Mouse (Mus musculus) embryonic facial prominence, embryonic 10.5 days (tissue): ENCODE measurements around the gene C1qtnf5. TPM values are rescaled to one million over a fixed set of nuclear protein-coding genes. Genes with fewer than 3 reads are reported as not detected.

Experiments used
- DNase-seq: peaks from one replicate; pipeline ENCODE4 v3.0.0-alpha.2; 2017; ENCODE audit warnings: low spot score
- H3K27ac ChIP-seq: fragments of 300-500 bp; sonication (generic); replicated peaks from 2 replicates; pipeline ENCODE4 v1.5.1; 2016; ENCODE audit warnings: mild to moderate bottlenecking
- H3K27me3 ChIP-seq: fragments of 300-500 bp; sonication (generic); replicated peaks from 2 replicates; pipeline ENCODE4 v1.6.1; 2016; ENCODE audit warnings: low read depth, mild to moderate bottlenecking; ENCODE audit not compliant: poor library complexity, severe bottlenecking
- H3K36me3 ChIP-seq: fragments of 300-500 bp; sonication (generic); replicated peaks from 2 replicates; pipeline ENCODE4 v1.6.1; 2016; ENCODE audit warnings: mild to moderate bottlenecking, moderate library complexity
- H3K4me1 ChIP-seq: fragments of 300-500 bp; sonication (generic); 2 replicates; pipeline ENCODE4 v1.6.1; 2016
- H3K4me3 ChIP-seq: fragments of 300-500 bp; sonication (generic); 2 replicates; pipeline ENCODE4 v1.5.1; 2016; ENCODE audit warnings: mild to moderate bottlenecking, moderate library complexity
- H3K9me3 ChIP-seq: fragments of 300-500 bp; sonication (generic); 2 replicates; pipeline ENCODE4 v1.6.1; 2016; ENCODE audit warnings: mild to moderate bottlenecking
- WGBS: fragments of 180-500 bp; shearing (Covaris S2); methylation state at CpG from one replicate; pipeline ENCODE4 v1.1.7; 2016; 5-methylcytosine and 5-hydroxymethylcytosine counted together
- polyA plus RNA-seq: library from polyadenylated mRNA; unstranded; fragments of >200 nt; fragmentation: Nextera tagmentation; extraction: Ambion mirVana; gene quantifications from 2 replicates; pipeline ENCODE4 v1.2.1, GENCODE M21; 2016

The C1qtnf5 gene
- polyA plus RNA-seq, 1 experiment from 2014 or later, result 0.27 TPM

DNA sequence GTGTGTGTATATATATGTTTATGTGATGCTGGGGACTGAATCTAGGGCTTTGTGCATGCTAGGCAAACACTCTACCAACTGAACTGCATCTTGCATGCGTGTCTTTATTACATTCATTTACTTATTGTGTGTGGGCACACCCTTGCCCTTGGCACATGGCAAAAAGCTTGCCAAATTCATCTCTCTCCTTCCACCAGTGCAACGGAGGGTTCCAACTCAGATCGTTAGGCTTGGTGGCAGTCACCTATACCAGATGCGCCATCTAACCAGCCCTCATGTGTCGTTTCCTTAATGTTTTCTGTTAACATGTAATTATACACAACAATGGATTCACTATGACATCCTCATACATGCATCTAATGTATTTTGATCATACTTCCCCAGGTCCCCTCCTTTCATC, 24.8 kb upstream of the C1qtnf5 start:
- no peak overlapping the region for H3K27ac ChIP-seq
- no peak overlapping the region for H3K4me3 ChIP-seq
- DNase-seq, result no peak
- no peaks in the 10 kb centered on the region for H3K9me3 ChIP-seq
- peaks cover 87% of the 10 kb centered on the region for H3K27me3 ChIP-seq
- H3K4me1 ChIP-seq, result peaks cover 55% of the 10 kb centered on the region
- no peaks in the 10 kb centered on the region for H3K36me3 ChIP-seq
- 93% methylated on average over 5 of the region's 5 CpGs for WGBS

DNA sequence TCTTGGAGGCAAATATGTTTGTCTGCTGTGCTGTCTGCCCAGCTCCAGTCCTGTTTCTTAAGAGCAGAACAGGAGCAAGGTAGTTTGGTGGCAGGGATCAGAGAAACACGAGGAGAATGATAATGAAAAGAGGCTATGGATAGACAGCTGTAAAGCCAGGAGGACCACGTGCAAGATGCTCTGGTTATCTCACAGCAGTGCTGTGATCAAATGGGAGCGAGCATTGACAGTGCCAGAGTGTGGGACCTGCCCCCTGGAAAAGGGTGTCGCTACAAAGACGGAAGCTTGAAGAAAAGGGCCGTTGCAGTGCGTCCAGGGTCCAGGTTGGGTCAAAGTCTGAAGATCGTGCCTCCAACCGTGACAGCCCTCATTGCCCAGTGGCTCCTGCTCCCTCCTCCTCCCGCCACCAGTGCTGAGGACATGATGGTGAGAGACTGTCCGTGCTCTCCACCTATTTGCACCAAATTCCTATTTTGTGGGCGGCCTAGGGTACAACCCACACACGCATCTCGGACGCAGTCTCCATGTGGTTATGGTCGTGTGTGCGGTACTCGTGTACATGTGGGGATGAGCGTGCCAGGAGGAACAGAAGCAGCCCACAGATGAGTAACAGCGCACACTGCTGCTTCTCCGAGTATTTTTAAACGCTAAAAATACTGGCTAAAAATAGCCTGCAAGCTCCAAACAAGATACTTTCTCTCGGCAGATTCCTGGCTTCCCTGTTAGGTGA, 23.5 kb upstream of the C1qtnf5 start:
- Histone ChIP-seq H3K4me3 (peak overlapping the region; percentile 77), H3K27me3 (peaks cover 94% of the 10 kb centered on the region), H3K4me1 (peaks cover 64% of the 10 kb centered on the region), H3K27ac (no peak overlapping the region), H3K9me3 (no peaks in the 10 kb centered on the region), H3K36me3 (no peaks in the 10 kb centered on the region)
- WGBS, result 8% methylated on average over 23 of the region's 23 CpGs
- DNase-seq, result no peak

GRCm38 (mm10) chr9:44084236-44084635, 22.8 kb upstream of the C1qtnf5 start:
- H3K36me3 ChIP-seq, result no peaks in the 10 kb centered on the region
- H3K27ac ChIP-seq, result peak overlapping the region; percentile 85; the same call in 1 of the 2 replicates
- WGBS, result 2% methylated on average over 14 of the region's 14 CpGs
- peaks cover 94% of the 10 kb centered on the region for H3K27me3 ChIP-seq
- no peak for DNase-seq
- H3K4me1 ChIP-seq, result peaks cover 64% of the 10 kb centered on the region
- peak overlapping the region; percentile 77 for H3K4me3 ChIP-seq
- no peaks in the 10 kb centered on the region for H3K9me3 ChIP-seq

DNA sequence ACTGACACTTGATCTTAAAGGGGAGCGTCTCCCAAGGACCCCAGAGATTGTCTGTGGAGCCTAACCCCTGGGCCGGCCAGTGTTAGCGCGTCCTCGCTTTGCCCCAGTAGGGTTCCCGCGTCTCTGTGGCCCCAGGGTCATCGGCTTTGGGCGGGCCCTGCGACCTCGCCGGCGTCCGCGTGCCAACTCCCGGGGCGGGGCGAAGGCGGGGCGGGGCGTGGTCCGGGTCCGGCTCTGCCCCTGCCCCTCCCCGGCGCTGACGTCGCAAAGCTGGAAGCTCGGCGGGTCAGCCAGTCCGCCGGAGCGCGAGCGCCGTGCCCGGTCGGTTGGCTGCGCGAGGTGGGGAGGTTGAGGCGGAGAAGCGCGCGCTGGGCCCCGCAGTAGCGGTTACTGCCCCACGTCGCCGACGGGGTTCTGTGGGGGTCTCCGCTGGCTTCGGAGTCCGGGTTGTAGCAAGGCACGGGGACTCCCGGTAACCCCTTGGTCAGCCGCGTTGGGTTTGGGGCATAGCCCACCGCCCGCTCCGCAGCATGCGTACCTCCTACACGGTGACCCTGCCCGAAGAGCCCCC, 22.3 kb upstream of the C1qtnf5 start:
- DNase-seq, result peak; percentile 95
- peaks cover 64% of the 10 kb centered on the region for H3K4me1 ChIP-seq
- H3K9me3 ChIP-seq, result no peaks in the 10 kb centered on the region
- peak overlapping the region; percentile 77 for H3K4me3 ChIP-seq
- H3K27me3 ChIP-seq, result peaks cover 91% of the 10 kb centered on the region
- H3K27ac ChIP-seq, result peak overlapping the region; percentile 85
- WGBS, result under 1% methylated on average over 62 of the region's 62 CpGs
- H3K36me3 ChIP-seq, result no peaks in the 10 kb centered on the region

- Histone ChIP-seq H3K9me3 (no peaks in the 10 kb centered on the region), H3K4me3 (peak overlapping the region; percentile 77), H3K36me3 (0 out of 2 replicates have a peak, but pooled peaks cover 4% of the 10 kb centered on the region), H3K27me3 (peaks cover 87% of the 10 kb centered on the region), H3K4me1 (peaks cover 69% of the 10 kb centered on the region), H3K27ac (peak overlapping the region; percentile 85)
- 5% methylated on average over 10 of the region's 10 CpGs for WGBS
- DNase-seq, result no peak
Measured at GRCm38 (mm10) chr9:44085276-44085675, 21.8 kb upstream of the C1qtnf5 start.

- WGBS, result 64% methylated on average over 15 of the region's 15 CpGs
- Histone ChIP-seq H3K27ac (no peak overlapping the region; the same call in 1 of the 2 replicates), H3K27me3 (peaks cover 80% of the 10 kb centered on the region), H3K4me3 (peak overlapping the region; percentile 77), H3K4me1 (peaks cover 69% of the 10 kb centered on the region), H3K9me3 (no peaks in the 10 kb centered on the region), H3K36me3 (peaks cover 8% of the 10 kb centered on the region)
- no peak for DNase-seq
Measured at GRCm38 (mm10) chr9:44085741-44086665, 21.0 kb upstream of the C1qtnf5 start.

- Histone ChIP-seq H3K4me3 (0 out of 2 replicates have a peak overlapping the region, but pooled peaks have one; percentile 11), H3K4me1 (peaks cover 69% of the 10 kb centered on the region), H3K9me3 (no peaks in the 10 kb centered on the region), H3K27me3 (peaks cover 70% of the 10 kb centered on the region), H3K27ac (no peak overlapping the region), H3K36me3 (peaks cover 17% of the 10 kb centered on the region)
- no peak for DNase-seq
- WGBS, result 39% methylated on average over 10 of the region's 10 CpGs
Measured at GRCm38 (mm10) chr9:44086960-44087359, 20.1 kb upstream of the C1qtnf5 start.

DNA sequence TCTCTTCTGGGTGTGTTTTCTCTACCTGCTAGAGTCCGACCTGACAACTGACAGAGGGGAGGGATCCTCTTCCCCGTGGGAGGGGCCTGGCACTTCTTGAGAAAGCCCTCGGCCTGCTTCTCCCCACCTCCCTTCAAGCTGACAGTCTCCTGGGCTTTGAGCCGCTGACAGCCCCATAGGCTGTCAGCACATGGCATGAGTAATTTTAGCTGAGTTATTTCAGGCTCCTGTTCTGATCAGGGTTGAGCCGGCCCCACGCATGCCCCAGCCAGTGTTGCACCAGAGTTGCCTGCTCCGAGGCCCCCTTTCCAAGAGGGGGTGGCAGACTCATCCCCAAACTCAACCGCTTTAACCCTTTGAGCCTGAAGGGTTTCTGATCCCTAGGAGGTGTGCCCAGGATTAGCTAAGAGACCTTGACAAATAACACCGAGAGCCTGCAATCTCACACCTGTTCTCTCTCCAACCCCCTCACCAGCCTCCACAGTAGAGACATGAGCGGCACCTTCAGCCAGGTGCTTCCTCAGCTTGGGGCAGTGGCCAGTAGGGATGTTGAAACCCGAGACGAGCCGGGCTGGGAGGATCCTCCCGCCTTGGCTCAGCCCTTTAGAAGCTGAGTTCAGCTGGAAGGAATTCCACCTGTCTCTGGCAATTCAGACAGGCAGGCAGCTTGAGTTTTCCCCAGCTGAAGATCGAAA, 19.1 kb upstream of the C1qtnf5 start:
- Histone ChIP-seq H3K4me1 (peaks cover 69% of the 10 kb centered on the region), H3K27ac (no peak overlapping the region), H3K9me3 (no peaks in the 10 kb centered on the region), H3K36me3 (peaks cover 27% of the 10 kb centered on the region), H3K27me3 (peaks cover 61% of the 10 kb centered on the region), H3K4me3 (peak overlapping the region; percentile 26; the same call in 1 of the 2 replicates)
- peak; percentile 62 for DNase-seq
- WGBS, result 8% methylated on average over 15 of the region's 15 CpGs

GRCm38 (mm10) chr9:44088877-44089608, 18.0 kb upstream of the C1qtnf5 start:
- H3K36me3 ChIP-seq, result peaks cover 34% of the 10 kb centered on the region
- no peak overlapping the region for H3K4me3 ChIP-seq
- H3K4me1 ChIP-seq, result peaks cover 64% of the 10 kb centered on the region
- DNase-seq, result no peak
- peaks cover 50% of the 10 kb centered on the region for H3K27me3 ChIP-seq
- WGBS, result 59% methylated on average over 12 of the region's 12 CpGs
- H3K9me3 ChIP-seq, result no peaks in the 10 kb centered on the region
- H3K27ac ChIP-seq, result no peak overlapping the region

GRCm38 (mm10) chr9:44093612-44094503, 13.2 kb upstream of the C1qtnf5 start:
- no peak overlapping the region for H3K27ac ChIP-seq
- peak overlapping the region; percentile 25; the same call in 1 of the 2 replicates for H3K4me3 ChIP-seq
- no peaks in the 10 kb centered on the region for H3K9me3 ChIP-seq
- 0 out of 2 replicates have a peak, but pooled peaks cover 6% of the 10 kb centered on the region for H3K27me3 ChIP-seq
- peaks cover 24% of the 10 kb centered on the region for H3K4me1 ChIP-seq
- peaks cover 34% of the 10 kb centered on the region for H3K36me3 ChIP-seq
- peak; percentile 84 for DNase-seq
- WGBS, result 35% methylated on average over 24 of the region's 24 CpGs

DNA sequence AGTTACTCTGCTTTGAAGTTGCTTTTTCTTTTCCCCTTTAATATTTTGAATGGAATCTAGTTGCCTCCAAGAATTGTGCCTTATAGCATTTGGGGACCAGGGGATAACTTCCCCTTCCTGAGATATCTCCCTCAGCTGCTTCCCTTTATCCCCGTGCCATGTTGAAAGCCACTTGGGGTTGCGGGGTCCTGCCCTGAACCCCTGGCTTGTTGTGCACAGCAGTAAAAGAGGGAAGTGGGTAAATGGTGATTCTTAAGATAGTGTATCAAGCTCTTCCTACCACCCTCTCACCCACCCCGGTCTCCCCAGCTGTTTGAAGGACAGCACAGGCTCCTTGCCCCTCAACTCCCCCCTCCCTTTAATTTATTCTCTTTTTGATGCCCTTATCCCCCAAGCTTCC, 12.3 kb upstream of the C1qtnf5 start:
- no peaks in the 10 kb centered on the region for H3K9me3 ChIP-seq
- H3K4me3 ChIP-seq, result no peak overlapping the region
- peaks cover 15% of the 10 kb centered on the region for H3K4me1 ChIP-seq
- H3K36me3 ChIP-seq, result peaks cover 34% of the 10 kb centered on the region
- H3K27me3 ChIP-seq, result no peaks in the 10 kb centered on the region
- WGBS, result 84% methylated on average over 3 of the region's 3 CpGs
- H3K27ac ChIP-seq, result no peak overlapping the region
- DNase-seq, result no peak
